Mouse (Mus musculus) E14TG2a.4 (cell line): Measurements from ENCODE around the gene Cpne8.

Experiments
- CTCF ChIP-seq: conservative IDR thresholded peaks from 2 replicates; pipeline ENCODE4 v1.5.1; 2014; ENCODE audit warnings: low read length
- NANOG ChIP-seq: IDR thresholded peaks from 2 replicates; pipeline ENCODE4 v1.6.1; 2014; ENCODE audit warnings: borderline replicate concordance, low read length, mixed read lengths
- POU5F1 ChIP-seq: IDR thresholded peaks from 2 replicates; pipeline ENCODE4 v1.6.1; 2014; ENCODE audit warnings: low read length, borderline replicate concordance

GRCm38 (mm10) chr15:90666893-90667292 lies 12.3 kb downstream of the Cpne8 start:
- TF ChIP-seq CTCF (no peak), POU5F1 (no peak), NANOG (no peak)
